Mouse (Mus musculus) liver, postnatal 0 days (tissue): ENCODE measurements around the gene Ubqln4.

Experiments used
- CTCF ChIP-seq: sonication (generic); IDR thresholded peaks from 2 replicates; pipeline ENCODE4 v1.5.1; 2016; ENCODE audit warnings: antibody characterized with exemption, low read depth
- EP300 ChIP-seq: IDR thresholded peaks from 2 replicates; pipeline ENCODE4 v1.6.1; 2016; ENCODE audit warnings: antibody characterized with exemption, low read depth, mild to moderate bottlenecking

DNA sequence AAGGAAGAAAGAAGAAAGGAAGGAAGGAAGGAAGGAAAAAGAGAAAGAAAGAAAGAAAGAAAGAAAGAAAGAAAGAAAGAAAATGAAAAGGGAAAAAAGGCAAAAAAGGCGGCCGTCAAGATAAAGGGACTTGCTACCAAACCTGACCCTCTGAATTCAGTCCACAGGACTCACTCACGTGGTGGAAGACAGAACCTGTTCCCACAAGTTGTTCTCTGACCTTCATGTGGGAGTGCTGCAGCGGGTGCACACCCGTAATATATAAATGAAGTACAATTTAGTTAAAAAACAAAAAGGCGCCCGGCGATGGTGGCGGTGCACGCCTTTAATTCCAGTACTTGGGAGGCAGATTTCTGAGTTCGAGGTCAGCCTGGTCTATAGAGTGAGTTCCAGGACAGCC, 24.9 kb upstream of the Ubqln4 start:
- TF ChIP-seq EP300: no peak
- no peak for TF ChIP-seq CTCF
